Mouse (Mus musculus) bone marrow macrophage, adult 2 months (primary cell): ENCODE measurements at regions not wholly inside any gene's neighbourhood (a gene's known extent, or its start where the extent isn't known, plus 50 kb on each side); places are given as distances from the start of the nearest gene placed in this dataset.

ENCODE experiments used
- H3K27ac ChIP-seq: 2 replicates; pipeline ENCODE4 v1.5.1; 2012; ENCODE audit warnings: low read depth, low read length; ENCODE audit not compliant: insufficient read depth
- H3K4me1 ChIP-seq: 2 replicates; pipeline ENCODE4 v1.6.1; 2012; ENCODE audit warnings: low read length; ENCODE audit not compliant: control insufficient read depth, insufficient read depth
- H3K4me3 ChIP-seq: 2 replicates; pipeline ENCODE4 v1.5.1; 2012; ENCODE audit warnings: mild to moderate bottlenecking, low read length, moderate library complexity; ENCODE audit not compliant: insufficient read depth
- CTCF ChIP-seq: IDR thresholded peaks from 2 replicates; pipeline ENCODE4 v1.5.1; 2012; ENCODE audit warnings: low read depth, mild to moderate bottlenecking, low read length, moderate library complexity
- POLR2A ChIP-seq: IDR thresholded peaks from 2 replicates; pipeline ENCODE4 v1.6.1; 2012; ENCODE audit warnings: mild to moderate bottlenecking, low read depth, low read length, borderline replicate concordance

DNA sequence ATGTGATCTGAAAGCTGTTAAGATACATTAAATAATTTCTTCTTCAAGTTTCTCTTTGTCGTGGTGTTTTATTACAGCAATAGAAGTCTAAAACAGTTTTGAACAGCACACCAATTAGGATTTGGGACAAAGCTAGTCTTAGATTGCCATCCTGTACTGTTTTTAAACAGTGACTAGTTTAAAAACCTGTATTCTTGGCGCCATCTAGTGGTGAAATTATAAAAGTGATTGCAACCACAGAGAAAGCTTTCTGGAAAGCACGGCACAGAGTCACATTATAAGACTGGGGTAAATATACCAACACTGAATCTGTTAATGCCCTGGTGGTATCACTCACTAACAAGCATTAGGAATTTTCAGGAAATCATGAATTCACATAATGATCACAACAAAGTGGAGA is 339.3 kb downstream of the Hace1 start:
- no peak for TF ChIP-seq CTCF
- TF ChIP-seq POLR2A, result no peak
- Histone ChIP-seq H3K27ac (no peak overlapping the region), H3K4me3 (no peak overlapping the region), H3K4me1 (no peaks in the 10 kb centered on the region)

DNA sequence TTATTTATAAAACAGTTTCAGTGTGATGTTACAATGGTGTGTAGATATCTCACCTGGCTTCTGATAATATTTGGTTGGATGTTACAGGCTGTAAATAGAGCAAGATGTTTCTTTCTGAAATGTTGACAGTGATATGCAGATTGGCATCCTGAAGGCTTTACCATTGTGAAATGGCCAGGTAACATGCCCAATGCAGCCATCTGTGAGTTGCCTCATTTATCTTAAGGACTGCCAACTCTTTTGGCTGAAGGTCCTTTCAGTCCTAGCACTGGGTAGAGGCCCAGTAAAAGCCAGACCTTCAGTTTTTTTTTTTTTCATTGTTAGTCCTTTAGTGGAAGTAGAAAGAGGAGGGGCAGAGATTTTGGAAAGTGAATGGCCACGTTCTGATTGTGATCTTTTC is 348.1 kb downstream of the Hace1 start:
- TF ChIP-seq CTCF, result no peak
- TF ChIP-seq POLR2A, result no peak
- H3K27ac ChIP-seq, result no peak overlapping the region
- no peak overlapping the region for H3K4me3 ChIP-seq
- H3K4me1 ChIP-seq, result no peaks in the 10 kb centered on the region

DNA sequence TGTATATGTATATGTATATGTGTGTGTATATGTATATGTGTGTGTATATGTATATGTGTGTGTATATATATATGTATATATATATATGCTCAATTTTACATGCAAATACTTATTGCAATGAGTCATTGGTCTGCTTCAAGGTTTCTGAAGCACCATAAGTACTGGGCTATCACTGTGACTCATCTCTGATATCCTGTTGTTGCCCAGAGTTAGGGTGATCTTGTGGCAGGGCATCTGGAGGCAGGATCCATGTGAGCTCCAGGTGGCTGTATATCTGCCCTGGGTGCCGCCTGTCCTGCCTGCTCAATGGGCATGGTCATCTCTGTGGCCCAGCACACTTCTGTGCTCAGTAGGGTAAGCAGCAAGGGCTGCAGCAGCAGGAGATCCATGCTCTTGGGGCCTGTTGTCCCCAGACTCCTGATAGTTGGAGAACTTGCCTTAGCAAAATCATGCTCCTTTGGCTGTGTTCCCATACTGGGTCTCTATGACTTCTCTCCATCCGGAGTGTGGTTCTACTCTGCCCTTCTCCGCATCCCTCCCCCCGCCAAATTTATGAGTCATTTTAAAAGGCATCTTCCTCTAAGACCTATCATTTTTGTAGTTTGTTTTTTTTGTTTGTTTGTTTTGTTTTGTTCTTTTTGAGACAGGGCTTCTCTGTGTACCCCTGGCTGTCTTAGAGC is 356.1 kb downstream of the Hace1 start:
- Histone ChIP-seq H3K4me1 (no peaks in the 10 kb centered on the region), H3K4me3 (no peak overlapping the region), H3K27ac (no peak overlapping the region)
- TF ChIP-seq CTCF, result no peak

DNA sequence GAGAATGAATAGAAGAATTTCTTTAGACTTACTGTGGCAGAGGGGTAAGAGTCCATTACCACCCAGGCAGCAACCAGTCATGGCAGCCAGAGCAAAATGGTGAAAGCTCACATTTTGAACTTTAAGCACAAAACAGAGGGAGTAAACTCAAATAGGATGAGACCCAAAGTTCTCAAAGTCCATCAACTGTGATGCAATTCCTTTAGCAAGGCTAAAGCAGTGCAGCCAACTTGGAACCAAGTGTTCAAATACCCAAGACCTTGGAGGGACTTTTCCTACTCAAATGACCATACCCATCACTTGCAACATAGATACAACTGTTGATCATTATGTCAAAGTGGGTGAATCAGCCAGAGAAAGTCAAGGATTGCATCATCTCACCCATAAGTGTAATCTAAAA is 380.1 kb downstream of the Hace1 start:
- no peaks in the 10 kb centered on the region for H3K4me1 ChIP-seq
- no peak overlapping the region for H3K27ac ChIP-seq
- H3K4me3 ChIP-seq, result no peak overlapping the region
- TF ChIP-seq POLR2A, result no peak
- no peak for TF ChIP-seq CTCF

DNA sequence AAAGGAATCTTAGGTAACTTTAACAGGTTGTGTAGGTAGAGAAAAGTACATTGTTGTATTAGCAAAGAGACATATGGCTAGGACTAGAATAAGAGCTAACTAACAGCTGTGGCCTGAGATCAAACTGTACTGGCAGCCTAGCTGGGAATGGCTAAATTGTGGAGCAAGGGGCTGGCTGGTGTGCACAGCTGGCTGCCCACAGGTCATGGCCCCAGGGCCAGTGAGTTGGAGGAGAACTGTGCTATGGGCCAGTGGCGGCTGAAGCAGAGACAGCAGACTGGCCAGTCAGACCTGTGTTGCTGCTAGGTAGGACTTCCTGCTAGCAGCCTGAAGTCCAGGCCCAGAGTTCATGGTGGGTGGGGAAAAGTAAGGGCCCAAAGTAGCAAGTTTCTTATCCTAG is 394.6 kb downstream of the Hace1 start:
- H3K4me3 ChIP-seq, result no peak overlapping the region
- no peaks in the 10 kb centered on the region for H3K4me1 ChIP-seq
- H3K27ac ChIP-seq, result no peak overlapping the region
- no peak for TF ChIP-seq CTCF
- TF ChIP-seq POLR2A, result no peak

DNA sequence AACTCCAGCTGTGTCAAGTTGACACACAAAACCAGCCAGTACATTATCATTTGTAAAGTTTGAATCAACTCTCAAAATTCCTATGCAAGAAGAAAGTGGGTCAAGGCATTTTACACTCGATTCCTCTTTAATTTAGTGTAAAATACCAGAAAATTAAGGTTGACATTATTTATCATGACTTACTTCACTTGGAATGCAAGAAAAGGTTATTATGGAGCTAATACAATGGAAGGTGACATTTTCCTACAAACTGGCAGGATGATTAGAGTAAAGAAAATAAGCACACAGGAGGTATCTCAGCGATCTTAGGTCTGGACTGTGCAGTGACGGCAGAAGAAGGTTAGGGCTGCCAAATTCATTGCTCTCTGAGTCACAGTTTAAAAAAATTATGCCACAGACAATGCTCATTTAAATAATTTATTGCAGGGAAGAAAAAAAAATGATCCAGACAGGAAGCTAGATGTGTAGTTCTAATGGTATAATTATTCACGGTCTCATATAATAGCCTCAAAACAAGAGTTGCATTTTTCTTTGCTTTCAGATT is 405.2 kb downstream of the Hace1 start:
- Histone ChIP-seq H3K4me3 (no peak overlapping the region), H3K4me1 (no peaks in the 10 kb centered on the region), H3K27ac (no peak overlapping the region)
- TF ChIP-seq CTCF (no peak), POLR2A (no peak)

DNA sequence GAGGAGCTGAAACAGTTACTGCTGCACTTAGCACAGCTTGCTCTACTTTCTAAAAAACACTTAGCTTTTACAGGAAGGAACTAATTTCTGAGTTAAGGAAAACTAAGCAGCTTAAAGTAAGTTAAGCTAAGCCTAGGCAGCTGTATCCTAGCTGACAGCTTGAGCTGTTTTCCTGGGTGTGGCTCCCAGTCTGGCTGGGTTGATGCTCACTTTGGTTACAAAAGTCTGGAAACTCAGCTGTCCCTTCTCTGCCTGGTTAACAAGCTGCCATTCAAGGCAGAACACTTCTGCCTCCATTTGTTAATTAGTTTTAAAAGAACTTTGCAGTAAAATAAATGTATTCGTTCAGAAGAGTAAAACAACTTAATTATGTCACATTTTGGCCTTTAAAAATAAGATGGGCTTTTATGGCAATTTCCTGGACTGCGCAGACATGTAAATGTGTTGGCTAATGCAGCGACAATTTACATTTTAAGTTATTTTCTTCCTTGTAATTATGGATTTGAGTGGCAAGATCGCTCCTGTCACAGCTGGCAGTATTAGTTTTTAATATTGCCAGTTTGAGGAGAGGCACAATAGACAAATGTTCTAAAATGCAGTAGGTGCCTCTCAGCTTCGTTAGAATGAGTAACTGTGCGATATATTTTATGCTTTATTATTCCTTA is 406.2 kb downstream of the Hace1 start:
- no peaks in the 10 kb centered on the region for H3K4me1 ChIP-seq

DNA sequence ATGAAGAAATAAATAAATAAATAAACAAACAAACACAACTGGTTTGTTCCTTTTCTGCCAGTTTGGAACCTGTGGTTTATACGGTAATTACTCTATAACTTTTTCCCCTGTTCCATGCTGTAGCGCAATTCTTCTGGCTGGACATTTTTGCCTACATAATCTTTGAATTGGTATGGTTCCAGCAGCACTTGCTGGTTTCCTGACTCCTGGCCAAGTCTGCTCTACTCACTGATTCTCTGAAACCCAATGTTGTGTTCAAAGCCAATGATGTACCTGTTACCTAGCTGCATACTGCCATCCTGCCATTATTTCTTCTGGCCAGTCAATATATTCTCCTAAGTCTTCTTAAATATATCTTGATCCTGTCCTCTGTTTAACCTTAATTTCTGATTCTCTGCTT is 408.7 kb downstream of the Hace1 start:
- Histone ChIP-seq H3K27ac (no peak overlapping the region), H3K4me1 (no peaks in the 10 kb centered on the region), H3K4me3 (no peak overlapping the region)
- TF ChIP-seq POLR2A (no peak), CTCF (no peak)

More for the DNA sequence above, 406.2 kb downstream of the Hace1 start:
- TF ChIP-seq POLR2A, result no peak
- no peak for TF ChIP-seq CTCF
- Histone ChIP-seq H3K4me3 (no peak overlapping the region), H3K27ac (no peak overlapping the region)

DNA sequence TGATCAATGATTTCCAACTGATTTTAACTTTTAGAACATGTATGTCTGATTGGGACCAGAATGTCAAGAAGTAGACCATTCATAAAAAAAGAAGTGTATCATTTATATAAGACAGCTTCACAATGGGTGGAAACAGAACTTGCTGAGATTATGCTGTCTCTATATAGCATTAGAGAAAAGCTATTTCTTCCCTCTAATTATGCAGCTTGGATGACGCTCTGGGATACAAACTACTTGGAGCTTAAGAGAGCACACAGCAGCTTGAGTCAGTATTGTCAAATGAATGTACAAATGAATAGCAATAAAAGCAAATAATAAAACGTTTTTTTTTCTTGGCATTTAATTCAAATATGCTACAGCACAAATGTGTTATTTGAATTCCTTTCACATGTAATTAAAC is 428.7 kb downstream of the Hace1 start:
- TF ChIP-seq POLR2A (no peak), CTCF (no peak)
- no peaks in the 10 kb centered on the region for H3K4me1 ChIP-seq
- no peak overlapping the region for H3K4me3 ChIP-seq
- H3K27ac ChIP-seq, result no peak overlapping the region

DNA sequence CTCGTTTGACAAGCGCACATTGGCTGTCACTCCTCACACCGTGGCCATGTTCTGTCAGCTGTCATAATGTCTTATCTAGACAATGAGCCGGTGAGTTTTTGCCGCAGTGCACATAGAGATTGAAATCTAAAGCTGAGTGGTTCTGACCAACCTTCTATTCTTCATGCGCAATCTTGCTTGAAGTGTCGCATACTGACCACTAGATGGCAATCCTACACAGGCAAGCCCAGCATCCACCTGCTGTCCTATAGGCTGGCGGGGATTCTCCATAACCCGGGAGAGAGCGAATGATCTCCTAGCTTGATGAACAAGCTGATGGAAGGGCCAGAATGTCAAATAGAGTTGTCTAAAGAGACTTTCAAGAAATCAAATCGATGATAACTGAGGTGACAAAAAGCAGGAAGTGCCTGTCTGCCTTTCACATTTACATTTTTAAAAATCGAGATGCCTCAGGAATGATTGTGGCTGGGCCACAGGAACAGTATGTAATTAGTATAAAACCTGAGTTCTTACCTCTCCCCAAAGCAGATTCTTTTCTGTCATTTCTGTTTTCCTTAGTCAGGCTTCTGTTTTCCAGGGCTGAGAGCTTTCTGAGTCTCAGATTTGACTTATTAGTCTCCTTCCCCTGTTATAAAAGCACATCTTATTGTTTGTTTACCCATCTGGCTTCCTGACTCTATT is 434.4 kb downstream of the Hace1 start:
- no peak overlapping the region for H3K4me3 ChIP-seq
- no peaks in the 10 kb centered on the region for H3K4me1 ChIP-seq
- no peak overlapping the region for H3K27ac ChIP-seq
- TF ChIP-seq CTCF (peak; percentile 66; the same call in 1 of the 2 replicates), POLR2A (no peak)
